Mouse (Mus musculus) adrenal gland, adult 2 months (tissue): ENCODE measurements around the gene Ppp1r9a. TPM values are rescaled to one million over a fixed set of nuclear protein-coding genes. Genes with fewer than 3 reads are reported as not detected.

Experiments
- DNase-seq: peaks from one replicate; pipeline ENCODE4 v3.0.0; 2021
- polyA plus RNA-seq: library from polyadenylated mRNA; depleted of rRNA; stranded (reverse); fragments of >200 nt; gene quantifications from 2 replicates; pipeline ENCODE4 v1.2.3, GENCODE M21; 2012
- total RNA-seq, 2 experiments: library from RNA; stranded (reverse); gene quantifications; 2 replicates each; pipeline ENCODE4 v1.2.3; 2021

Ppp1r9a gene
- total and polyA plus RNA-seq, 3 experiments: 7.6 to 37.4 (median 32.0) TPM

DNA sequence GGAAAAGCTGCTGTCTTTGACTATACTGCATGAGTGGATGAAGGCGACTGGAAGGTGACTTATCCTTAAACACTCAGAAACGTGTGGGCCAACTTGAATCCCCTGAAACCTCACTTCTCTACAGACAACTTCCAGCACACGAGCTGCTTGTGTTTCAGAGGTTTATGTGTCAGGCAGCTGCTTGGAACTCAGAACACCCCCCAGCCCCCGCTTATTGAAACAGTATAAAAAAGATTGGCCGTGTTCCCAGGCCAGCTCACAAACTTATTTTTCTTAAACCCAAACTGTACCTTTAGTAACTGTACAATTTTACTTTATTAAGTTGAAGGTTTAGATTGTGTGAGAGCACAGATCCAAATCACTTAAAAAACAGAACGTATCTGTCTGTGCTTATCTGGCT is 53.9 kb downstream of the Ppp1r9a start:
- no peak for DNase-seq

DNA sequence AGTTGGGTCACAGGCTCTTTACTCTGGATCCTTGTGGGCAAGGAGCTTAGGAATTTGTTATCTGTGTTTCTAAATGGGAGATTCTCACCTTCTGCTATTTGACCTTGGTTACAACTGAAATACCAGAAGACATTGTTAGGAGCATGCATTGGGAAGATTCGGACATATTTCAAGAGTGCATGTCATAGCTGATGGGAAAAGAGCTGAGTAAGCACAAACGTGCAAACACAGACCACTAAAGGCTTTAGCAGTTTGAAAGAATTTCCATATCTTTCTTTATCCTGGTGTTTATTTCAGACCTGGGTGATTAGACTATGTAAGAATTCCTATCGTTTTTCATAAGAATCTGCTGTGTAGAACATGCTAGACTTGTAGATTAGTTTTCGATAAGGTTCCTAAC is 59.5 kb downstream of the Ppp1r9a start:
- no peak for DNase-seq

DNA sequence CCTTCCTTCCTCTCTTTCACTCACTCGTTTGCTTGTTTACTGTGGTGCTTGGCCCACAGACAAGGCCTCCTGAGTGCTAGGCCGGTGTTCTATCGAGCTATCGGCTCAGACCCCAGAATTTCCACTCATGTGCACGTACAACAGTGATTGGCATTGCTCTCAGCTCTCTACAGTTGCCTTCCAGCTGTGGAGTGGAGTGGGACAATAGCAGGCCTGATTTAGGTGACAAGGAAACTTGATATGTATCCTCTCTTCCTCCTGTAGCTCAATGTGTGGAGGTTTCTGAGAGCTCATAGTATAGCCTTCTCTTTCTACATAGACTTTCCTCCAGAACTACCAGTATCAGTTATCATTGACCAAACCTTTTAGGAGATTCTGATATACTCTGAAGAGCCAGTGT is 60.3 kb downstream of the Ppp1r9a start:
- no peak for DNase-seq

DNA sequence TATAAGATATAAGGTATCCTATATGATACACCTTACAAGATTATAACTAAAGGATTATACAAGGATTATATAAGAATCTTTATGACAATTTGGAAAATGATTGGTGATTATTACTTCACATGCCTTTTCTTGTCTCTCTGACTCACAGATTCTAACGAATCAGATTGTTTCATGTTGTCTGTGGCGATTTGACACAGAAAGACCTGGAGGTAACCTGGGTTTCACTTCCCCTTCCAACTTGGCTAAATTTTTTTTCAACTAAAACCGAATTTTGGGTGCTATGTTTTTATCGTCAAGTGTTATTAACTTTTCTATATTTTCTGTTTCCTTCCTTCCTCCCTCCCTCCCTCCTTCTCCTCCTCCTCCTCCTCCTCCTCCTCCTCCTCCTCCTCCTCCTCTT is 64.5 kb downstream of the Ppp1r9a start:
- DNase-seq: no peak

DNA sequence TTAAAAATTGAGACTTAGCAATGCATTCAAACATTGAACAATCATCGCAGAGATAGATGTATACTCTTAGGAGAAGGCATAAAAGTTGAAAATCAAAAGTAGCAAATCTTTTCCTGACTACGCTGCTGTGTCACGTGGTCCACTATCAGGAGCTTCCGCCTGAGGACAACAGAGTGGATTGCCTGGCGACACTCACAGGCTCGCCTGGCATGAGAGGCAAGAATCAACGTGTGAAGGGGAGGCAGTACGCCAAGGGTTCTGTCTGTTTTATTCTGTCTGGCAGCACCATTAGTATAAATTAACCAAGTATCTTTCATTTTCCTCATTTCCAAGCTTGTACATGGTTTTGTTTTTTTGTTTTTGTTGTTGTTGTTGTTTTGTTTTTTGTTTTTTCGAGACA is 68.5 kb downstream of the Ppp1r9a start:
- DNase-seq: no peak

DNA sequence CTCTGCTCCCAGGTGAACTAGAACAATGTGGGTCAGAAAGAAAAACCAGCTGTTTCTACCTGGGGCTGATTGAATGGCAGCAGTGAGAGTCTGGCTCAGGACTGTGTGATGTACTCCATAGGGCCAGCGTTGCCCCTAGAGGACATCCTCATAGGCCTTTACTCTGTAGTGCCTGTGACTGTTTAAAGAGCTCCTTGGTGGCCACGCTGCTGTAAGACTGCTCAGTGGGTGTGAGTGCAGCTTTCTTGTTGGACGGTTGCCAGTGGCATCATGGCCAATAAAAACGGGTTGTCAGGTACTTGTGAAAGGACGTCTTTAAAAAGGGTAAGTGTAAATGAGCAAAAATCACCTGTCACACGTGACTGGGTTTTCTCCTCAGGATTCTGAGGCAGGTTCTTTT is 70.1 kb downstream of the Ppp1r9a start:
- DNase-seq: no peak

DNA sequence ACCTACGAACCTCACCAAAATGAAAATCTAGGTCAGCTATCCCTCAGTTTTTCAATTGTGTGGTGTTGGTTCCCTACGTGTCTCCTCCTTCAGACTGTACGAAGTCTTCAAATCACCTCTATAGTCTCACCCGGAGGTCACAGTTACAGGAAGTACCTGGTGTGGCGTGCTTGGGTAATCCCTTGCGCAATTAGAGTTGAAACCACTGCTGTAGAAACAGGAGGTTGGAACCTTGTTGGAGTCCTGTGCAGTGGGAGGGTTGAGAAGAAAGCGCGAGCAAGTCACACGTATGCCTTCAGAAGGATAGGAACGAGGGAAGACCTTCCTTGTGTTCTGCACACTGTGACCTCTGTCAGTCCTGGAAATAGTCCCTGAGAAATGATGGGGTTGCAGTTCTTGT is 70.6 kb downstream of the Ppp1r9a start:
- DNase-seq: peak; percentile 31

DNA sequence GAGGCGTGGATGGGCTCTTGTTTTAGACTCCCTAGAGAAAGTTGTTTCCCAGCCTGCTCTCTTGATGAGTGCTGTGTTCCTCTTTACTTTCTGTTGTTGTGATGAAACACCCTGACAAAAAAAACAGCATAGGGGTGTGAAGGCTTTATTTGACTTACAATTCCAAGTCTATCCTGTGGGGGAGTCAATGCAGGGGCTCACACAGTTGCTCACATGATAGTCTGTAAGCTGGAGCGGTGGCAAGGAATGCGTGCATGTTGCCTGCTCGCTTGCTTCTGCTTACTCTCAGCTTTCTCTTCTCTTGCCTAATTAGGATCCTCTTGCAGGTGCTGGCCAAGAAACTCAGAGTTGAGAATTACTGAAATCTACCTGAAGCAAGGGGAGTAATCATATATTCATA is 74.8 kb downstream of the Ppp1r9a start:
- no peak for DNase-seq

DNA sequence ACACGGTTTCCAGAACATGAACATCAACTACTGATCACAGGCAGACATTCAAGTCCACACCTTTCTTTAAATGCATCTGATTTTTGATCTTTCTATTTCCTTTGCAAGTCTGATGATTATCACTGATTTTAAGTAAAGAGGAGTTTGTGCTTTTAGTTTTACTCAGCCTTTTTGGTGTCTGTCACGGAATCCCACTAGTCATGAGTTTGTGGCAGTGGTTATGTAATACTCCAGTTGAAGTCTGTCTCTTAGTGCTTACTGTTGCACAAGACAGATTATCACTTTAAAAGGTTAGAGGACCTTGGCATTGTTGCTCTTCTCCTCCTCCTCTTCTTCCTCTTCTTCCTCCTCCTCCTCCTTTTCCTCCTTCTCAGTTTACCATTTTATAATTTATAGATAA is 75.5 kb downstream of the Ppp1r9a start:
- DNase-seq: no peak

DNA sequence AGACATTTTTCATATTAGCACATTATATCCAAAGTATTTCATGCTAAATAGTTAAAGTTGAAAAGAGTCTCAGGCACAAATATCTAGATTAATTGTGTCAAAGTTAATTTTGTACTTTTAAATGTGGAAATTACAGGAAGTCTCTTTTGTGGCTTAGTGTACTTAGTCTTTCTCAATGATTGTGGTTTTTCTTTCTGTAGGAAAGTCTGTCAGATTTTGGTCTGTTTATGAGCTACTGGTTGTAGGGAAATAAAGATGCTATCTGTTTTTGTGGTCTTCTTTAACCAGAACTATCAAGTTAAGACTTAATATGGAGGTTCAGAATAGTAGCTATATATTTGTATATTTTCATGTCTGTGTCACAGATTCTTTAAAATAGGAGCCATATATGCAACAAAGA is 76.2 kb downstream of the Ppp1r9a start:
- no peak for DNase-seq

DNA sequence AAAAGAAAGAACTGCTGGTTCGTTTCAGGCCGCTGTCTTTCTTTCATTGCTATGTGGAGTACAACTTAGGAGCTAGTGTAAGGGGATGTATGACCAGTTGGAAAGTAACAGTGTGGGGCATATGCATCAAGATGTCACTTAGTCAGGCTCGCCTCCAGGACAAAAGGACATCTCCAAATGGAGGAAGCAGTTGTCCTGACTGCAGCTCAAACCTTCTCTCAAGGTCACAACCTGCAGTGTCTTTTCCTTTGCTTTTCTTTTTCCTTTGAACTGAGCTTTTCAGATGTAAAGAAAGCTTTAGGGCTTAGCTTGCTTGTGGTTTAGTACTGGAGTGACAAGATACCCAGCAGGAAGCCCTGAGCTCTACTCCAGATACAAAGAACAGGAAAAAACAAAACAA is 77.4 kb downstream of the Ppp1r9a start:
- DNase-seq: no peak

DNA sequence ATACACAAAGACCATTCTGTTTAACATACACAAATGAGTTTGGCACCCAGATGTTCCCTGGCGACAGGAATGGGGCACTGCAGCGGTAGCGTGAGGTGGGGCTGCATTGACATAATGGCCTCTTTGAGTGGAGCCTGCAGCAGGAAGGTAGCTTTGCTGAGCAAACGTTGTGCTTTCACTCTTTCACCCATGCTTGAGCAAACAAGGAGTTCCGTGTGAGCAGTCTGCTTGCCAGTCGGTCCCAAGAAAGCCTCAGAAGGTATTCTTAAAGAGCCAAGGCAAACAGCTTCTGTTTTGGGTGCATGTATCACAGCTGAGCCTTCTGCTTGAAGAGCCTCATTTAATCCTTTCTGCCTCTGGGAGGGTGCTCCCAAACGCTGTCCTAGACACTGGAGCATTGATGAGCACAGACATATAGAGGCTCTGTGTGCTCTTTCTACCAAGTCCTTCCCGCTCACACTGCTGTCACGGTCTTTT is 80.0 kb downstream of the Ppp1r9a start:
- DNase-seq: no peak

DNA sequence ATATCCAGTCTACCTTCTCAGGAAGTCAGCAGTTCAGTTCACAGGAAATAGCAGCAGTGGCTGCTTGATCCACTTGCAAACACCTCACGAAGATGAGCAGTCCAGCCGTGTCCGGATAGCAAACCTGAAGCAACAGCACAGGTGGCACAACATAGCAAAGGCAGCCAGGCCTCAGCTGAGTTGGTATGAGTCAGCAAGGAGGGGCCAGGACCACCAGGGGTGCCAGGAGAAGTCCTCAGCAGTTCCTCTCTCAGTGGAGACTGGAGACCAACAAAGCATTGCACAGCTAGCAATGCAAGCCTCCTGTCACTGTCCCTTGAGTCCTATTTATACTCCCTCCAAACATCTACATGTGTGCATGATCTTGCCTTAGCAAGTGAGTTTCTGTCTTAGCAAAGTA is 83.0 kb downstream of the Ppp1r9a start:
- no peak for DNase-seq

DNA sequence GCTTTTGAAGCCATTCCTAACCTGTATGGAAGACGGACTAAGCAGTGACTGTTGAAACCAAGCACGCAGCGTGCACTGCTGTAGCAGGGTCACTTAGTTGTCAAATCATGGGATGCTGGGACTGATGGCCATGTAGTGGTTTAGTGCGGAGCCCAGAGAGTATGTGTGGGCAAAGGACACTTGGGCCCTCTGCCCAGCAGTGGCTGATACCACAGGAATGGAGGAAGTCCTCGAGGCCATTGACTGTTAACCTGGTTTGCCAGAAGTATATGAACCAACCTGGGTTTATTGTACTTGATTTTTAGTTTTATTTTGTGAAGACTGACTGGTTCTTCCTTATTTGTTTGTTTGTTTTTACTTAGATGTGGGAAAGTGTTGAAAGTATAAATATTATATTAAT is 84.4 kb downstream of the Ppp1r9a start:
- no peak for DNase-seq

DNA sequence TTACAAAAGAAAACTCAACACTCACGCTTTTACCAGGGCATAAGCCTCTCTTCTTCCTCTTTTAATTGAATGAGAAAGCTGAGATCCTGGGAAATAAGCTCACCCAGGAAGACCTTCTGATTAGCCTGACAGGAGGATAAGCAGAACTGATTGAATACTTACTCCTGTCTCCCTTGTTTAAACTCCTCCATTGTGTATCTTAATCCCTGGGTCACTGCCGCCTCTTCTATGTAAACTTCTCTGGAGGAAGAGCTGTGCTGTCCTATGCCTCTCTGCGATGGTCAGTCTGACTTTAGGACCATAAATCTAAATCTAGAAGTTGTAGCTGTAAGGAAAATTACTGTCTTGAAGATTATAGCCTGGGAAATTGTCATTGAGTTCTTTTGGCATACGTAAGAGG is 86.0 kb downstream of the Ppp1r9a start:
- DNase-seq: no peak

DNA sequence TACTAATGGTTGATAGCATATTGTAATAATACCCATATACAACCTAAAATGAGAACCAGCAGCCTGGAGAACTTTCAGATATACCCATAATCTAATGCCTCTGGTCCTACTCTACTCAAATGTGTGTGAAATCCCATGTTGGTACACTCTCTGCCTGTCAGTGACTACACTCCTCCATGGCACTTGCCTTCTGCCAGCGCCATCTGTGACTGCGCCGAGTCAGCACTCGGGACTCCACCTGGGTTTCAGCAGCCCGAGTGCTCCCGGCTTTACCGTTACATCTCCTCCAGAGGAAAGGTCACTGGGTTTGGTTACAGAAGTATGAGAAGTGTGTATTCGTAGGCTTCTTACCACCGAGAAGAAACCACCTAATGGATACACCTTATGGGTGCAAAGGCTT is 89.6 kb downstream of the Ppp1r9a start:
- no peak for DNase-seq

DNA sequence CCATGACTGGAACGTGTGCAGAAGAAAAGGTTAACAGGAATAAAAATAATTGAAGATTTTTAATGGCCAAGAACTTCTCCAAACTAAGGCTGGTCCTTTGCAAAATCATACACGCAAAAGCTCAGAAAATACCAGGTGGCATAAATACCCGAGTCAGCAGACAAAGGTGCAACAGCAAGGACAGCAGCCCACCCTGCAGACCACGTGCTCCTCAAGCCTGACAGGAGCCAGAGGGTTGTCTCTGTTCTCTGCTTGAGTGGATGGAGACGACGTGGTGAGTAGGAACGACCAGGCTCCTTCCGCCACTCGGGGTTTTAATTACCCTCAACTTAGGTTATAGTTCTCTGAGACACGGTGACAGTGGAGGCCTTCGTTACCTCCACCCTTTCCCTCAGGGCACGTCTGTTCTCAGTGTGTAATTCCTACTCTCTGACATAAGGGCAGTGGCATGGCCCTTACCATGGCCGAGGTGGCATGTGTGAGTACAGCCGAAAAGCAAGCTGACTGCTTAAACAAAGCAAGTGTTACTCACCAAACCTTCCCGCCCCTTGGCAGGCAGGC is 91.0 kb downstream of the Ppp1r9a start:
- peak; percentile 8 for DNase-seq

DNA sequence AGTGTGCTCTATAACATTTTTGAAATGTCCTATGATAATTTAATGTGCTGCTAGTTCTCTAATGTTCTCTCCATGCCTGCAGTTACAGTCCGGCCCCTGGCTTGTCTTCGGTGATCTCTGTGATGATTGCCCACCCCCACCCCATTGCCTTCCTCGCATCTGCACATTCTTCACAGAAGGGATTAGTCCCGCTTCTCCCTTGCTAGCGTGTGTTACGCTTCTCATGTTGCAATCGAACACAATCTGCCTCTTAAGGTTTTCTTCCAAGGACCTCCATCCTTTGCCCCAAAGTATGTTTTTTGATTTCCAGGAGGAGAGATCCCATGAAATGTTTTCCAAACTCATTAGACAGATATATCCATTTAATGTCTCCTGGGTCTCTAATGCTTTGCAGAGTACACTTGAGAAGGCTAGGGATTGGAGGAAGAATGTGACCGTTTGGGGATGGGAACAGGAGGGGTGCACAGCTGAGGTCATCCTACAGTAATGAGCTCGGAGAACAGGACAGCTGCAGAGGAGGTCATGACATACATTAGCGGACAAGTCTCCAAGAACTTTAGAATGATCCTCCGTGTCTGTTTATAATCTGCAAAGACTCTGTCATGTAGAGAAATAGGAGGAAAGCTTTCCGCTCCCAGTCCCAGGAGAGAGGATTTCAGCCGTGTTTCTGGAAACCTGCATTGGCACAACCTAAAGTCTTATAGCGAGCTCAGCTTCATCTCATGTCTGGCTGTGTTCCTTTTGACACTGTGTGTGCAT is 91.6 kb downstream of the Ppp1r9a start:
- DNase-seq: no peak

DNA sequence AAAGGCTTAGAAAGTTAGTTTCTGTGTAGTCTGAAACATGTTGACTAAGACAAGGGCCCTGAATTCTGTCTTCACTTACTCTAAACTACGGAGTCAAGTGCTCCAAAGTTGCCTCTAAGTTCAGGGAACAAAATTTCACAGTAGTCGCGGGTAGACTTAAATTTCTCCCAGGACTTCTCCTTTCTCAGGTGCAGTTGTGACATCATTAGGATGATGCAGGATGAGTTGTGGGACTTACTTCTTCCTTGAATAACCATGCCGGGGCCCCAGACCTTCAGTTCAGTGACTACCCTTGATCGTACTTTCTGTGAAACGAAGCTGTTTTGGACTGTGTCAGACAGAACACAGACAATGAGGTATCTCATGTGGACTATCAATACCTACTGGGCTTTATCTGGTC is 94.9 kb downstream of the Ppp1r9a start:
- no peak for DNase-seq

DNA sequence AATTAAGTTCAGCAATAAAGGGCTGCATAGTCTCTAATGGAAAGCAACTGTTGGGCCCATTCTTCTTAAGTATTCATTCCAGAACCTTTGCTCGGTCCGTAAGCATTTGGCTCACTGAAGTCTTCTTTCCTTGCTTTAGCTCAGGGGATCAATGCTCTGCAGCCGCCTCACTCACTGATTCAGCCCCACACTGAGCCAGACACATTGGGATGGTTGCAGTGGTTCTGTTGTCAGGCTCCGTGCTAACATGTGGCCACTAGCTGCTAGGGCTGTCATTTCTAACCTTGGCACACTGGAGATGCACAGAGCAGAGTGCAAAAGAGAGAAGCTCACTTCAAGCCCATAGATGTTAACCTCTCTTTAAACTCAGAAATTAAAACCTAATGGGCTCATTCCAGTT is 96.2 kb downstream of the Ppp1r9a start:
- DNase-seq: no peak

DNA sequence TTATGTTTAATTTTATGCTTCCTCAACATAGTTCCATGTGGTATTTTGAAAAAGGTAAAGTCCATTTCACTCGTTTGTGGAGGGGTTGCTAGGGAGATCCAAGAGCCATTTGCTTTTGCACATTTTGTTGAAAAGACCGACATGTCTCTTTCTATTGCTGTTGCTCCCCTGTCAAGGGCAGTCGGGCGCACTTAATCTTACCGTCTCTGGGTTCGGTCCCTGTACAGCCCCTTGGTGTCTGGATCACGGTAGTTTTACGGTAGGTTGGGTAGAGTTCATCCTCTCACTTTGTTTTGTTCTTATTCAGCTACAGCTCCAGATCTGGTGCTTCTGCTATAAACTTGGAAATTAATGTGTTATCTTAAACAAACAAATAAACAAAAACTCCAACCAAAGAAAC is 98.1 kb downstream of the Ppp1r9a start:
- DNase-seq: no peak

DNA sequence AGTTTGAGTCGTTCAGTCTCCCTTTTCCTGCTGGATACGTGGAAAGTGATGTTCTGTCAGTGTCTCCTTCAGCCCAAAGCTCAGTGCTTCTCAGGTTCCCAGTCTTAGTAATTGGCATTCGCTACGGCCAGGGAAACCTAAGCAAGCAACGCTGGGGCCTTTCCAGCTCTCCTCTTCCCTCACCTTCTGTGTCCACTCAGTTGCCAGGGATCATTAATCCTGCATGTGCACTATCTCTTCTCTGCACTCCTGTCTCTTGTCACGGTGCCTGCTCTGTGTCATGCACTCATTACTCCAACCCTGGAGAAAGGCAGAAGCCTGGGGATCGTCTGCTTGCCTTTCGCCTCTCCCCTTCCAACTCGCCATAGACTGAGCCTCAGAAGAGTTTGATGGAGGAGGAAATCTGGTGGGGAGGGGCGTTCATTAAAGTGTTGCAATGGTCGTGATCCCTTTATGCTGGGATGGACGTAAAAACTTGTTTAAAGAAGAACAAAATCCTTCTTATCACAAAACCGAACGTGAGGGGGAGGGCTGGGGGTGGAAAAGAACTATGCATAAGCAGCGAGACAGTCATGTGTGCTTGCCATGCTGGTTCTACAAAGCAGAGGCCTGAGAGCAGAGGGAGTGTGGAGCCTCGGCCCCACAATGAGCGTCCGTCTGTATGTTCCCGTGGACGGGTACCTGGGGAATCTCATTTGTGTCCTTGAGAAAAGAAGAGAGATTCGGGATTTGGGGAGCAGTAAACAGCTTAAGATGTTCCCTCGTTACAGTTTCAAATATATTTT is 103.0 kb downstream of the Ppp1r9a start:
- DNase-seq: peak; percentile 51

DNA sequence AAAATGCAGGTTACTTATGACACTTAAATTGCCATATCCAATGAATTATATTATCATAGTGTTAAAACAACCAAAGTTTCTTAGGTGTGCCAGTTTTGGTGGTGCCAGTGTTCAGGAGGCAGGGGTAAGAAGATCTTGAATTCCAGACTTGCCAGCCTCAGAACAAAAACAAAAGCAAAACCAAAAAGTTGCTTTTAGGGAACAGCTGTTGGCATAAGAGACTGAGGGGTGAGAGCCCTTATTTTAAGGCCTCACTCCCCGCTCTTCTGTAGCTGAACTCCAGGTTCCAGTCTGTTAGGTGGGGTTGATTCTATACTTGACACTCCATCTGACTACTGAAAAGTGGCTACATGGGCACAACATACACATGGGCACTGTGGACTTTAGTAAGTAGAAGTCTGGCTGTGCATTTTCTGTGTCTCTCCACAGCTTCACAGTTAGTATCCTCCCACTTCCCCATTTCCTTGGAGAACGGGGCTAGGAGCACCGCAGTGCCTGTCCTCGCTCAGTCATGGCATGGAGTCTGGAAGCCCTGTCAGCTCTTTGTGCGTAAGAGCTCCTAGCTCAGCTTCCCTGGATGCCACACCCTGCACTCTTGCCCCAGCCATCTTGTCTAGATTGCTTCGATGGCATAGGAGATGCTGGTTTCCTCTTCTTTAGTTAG is 103.7 kb downstream of the Ppp1r9a start:
- DNase-seq: no peak
